Mouse (Mus musculus) CH12.LX (cell line): ENCODE data around the gene Hras. TPM values are rescaled to one million over a fixed set of nuclear protein-coding genes. Genes with fewer than 3 reads are reported as not detected.

Experiments used
- DNase-seq: peaks from one replicate; pipeline ENCODE4 v3.0.0-alpha.2; 2013; ENCODE audit errors: extremely low read depth
- H3K27ac ChIP-seq: 2 replicates; pipeline ENCODE4 v1.5.1; 2012; ENCODE audit warnings: low read depth, mild to moderate bottlenecking, control low read depth, moderate library complexity; ENCODE audit not compliant: insufficient read depth
- H3K27me3 ChIP-seq: replicated peaks from 2 replicates; pipeline ENCODE3; 2012; ENCODE audit warnings: inconsistent platforms
- H3K36me3 ChIP-seq, 2 experiments: replicated peaks in 1 of 2; 2 replicates each; pipeline versions ENCODE3 to v1.6.1; 2012; ENCODE audit warnings: inconsistent platforms in 1 of 2, low read length in 1 of 2, mild to moderate bottlenecking in 1 of 2, mixed read lengths in 1 of 2, moderate library complexity in 1 of 2; ENCODE audit not compliant: control insufficient read depth in 1 of 2, insufficient read depth in 1 of 2
- H3K4me1 ChIP-seq, 2 experiments: 2 replicates each; pipeline ENCODE4 v1.6.1; 2012; ENCODE audit warnings: inconsistent platforms in 1 of 2, moderate library complexity in 1 of 2; ENCODE audit not compliant: insufficient read depth in 2 of 2, control insufficient read depth in 1 of 2
- H3K4me2 ChIP-seq: 2 replicates; pipeline ENCODE4 v1.6.1; 2012; ENCODE audit warnings: low read depth, mild to moderate bottlenecking, control low read depth; ENCODE audit not compliant: poor library complexity, insufficient read depth, severe bottlenecking
- H3K4me3 ChIP-seq, 3 experiments: fragments of 150-350 bp in 1 of 3; sonication (generic) in 1 of 3; replicated peaks in 1 of 3; 2 replicates each; pipeline versions ENCODE3 to v1.5.1; 2011 to 2012; ENCODE audit warnings: low read depth in 2 of 3, low read length in 2 of 3, mild to moderate bottlenecking in 2 of 3, moderate library complexity in 2 of 3, control low read depth in 1 of 3, improper control_type of control experiment in 1 of 3, inconsistent platforms in 1 of 3, mixed read lengths in 1 of 3; ENCODE audit not compliant: poor library complexity in 1 of 3
- H3K79me2 ChIP-seq: replicated peaks from 2 replicates; pipeline ENCODE4 v1.6.1; 2012; ENCODE audit warnings: mild to moderate bottlenecking, moderate library complexity; ENCODE audit not compliant: control insufficient read depth, poor library complexity, insufficient read depth, severe bottlenecking; ENCODE audit errors: extremely low read depth
- H3K9ac ChIP-seq: 2 replicates; pipeline ENCODE4 v1.6.1; 2012; ENCODE audit warnings: low read depth, mild to moderate bottlenecking, control low read depth, moderate library complexity; ENCODE audit not compliant: insufficient read depth
- H3K9me3 ChIP-seq: replicated peaks from 2 replicates; pipeline ENCODE3; 2012; ENCODE audit warnings: low read length, inconsistent platforms, mixed read lengths
- BHLHE40 ChIP-seq: IDR thresholded peaks from 2 replicates; pipeline ENCODE4 v1.6.1; 2011; ENCODE audit warnings: mild to moderate bottlenecking, low read depth, low read length, improper control_type of control experiment
- CHD1 ChIP-seq: IDR thresholded peaks from 2 replicates; pipeline ENCODE4 v1.6.1; 2012; ENCODE audit warnings: low read depth, low read length, improper control_type of control experiment, inconsistent platforms
- CHD2 ChIP-seq: IDR thresholded peaks from 2 replicates; pipeline ENCODE4 v1.6.1; 2011; ENCODE audit warnings: low read length, improper control_type of control experiment
- E2F4 ChIP-seq: IDR thresholded peaks from 2 replicates; pipeline ENCODE4 v1.6.1; 2011; ENCODE audit warnings: low read depth, low read length, improper control_type of control experiment; ENCODE audit not compliant: insufficient replicate concordance
- EP300 ChIP-seq: IDR thresholded peaks from 2 replicates; pipeline ENCODE4 v1.6.1; 2011; ENCODE audit warnings: low read length, improper control_type of control experiment
- GABPA ChIP-seq: IDR thresholded peaks from 2 replicates; pipeline ENCODE4 v1.6.1; 2012; ENCODE audit warnings: low read depth, low read length, improper control_type of control experiment, inconsistent platforms; ENCODE audit not compliant: insufficient replicate concordance
- JUN ChIP-seq: IDR thresholded peaks from 2 replicates; pipeline ENCODE4 v1.6.1; 2011; ENCODE audit warnings: low read depth, mild to moderate bottlenecking, low read length, improper control_type of control experiment, moderate library complexity; ENCODE audit not compliant: insufficient read depth
- KAT2A ChIP-seq: IDR thresholded peaks from 2 replicates; pipeline ENCODE4 v1.6.1; 2012; ENCODE audit warnings: low read length, improper control_type of control experiment, inconsistent platforms; ENCODE audit not compliant: insufficient replicate concordance
- MAFK ChIP-seq: IDR thresholded peaks from 2 replicates; pipeline ENCODE4 v1.6.1; 2011; ENCODE audit warnings: low read length, improper control_type of control experiment; ENCODE audit not compliant: insufficient replicate concordance
- MAZ ChIP-seq: IDR thresholded peaks from 2 replicates; pipeline ENCODE4 v1.6.1; 2012; ENCODE audit warnings: low read depth, mild to moderate bottlenecking, inconsistent platforms, low read length, improper control_type of control experiment, moderate library complexity
- MEF2A ChIP-seq: IDR thresholded peaks from 2 replicates; pipeline ENCODE4 v1.6.1; 2014; ENCODE audit warnings: low read depth, mild to moderate bottlenecking, inconsistent platforms, low read length, improper control_type of control experiment, borderline replicate concordance
- NRF1 ChIP-seq: IDR thresholded peaks from 2 replicates; pipeline ENCODE4 v1.6.1; 2014; ENCODE audit warnings: low read depth, mild to moderate bottlenecking, inconsistent platforms, low read length, improper control_type of control experiment, moderate library complexity
- PAX5 ChIP-seq: IDR thresholded peaks from 2 replicates; pipeline ENCODE4 v1.6.1; 2012; ENCODE audit warnings: low read length, inconsistent platforms, mixed read lengths
- POLR2A ChIP-seq: IDR thresholded peaks from 2 replicates; pipeline ENCODE4 v1.6.1; 2011; ENCODE audit warnings: low read depth, mild to moderate bottlenecking, improper control_type of control experiment, low read length
- RAD21 ChIP-seq: IDR thresholded peaks from 2 replicates; pipeline ENCODE4 v1.6.1; 2011; ENCODE audit warnings: low read depth, mild to moderate bottlenecking, low read length, improper control_type of control experiment, moderate library complexity
- SIN3A ChIP-seq: IDR thresholded peaks from 2 replicates; pipeline ENCODE4 v1.6.1; 2012; ENCODE audit warnings: low read length, improper control_type of control experiment, inconsistent platforms
- SMC3 ChIP-seq: IDR thresholded peaks from 2 replicates; pipeline ENCODE4 v1.6.1; 2011; ENCODE audit warnings: low read depth, low read length, improper control_type of control experiment
- TBP ChIP-seq: conservative IDR thresholded peaks from 2 replicates; pipeline ENCODE4 v1.6.1; 2011; ENCODE audit warnings: low read depth, low read length, improper control_type of control experiment
- UBTF ChIP-seq: IDR thresholded peaks from 2 replicates; pipeline ENCODE4 v1.6.1; 2012; ENCODE audit warnings: low read depth, mild to moderate bottlenecking, inconsistent platforms, low read length, improper control_type of control experiment, moderate library complexity
- USF1 ChIP-seq: IDR thresholded peaks from 2 replicates; pipeline ENCODE4 v1.6.1; 2014; ENCODE audit warnings: low read depth, mild to moderate bottlenecking, inconsistent platforms, low read length, improper control_type of control experiment
- ZC3H11A ChIP-seq: IDR thresholded peaks from 2 replicates; pipeline ENCODE4 v1.6.1; 2012; ENCODE audit warnings: low read depth, mild to moderate bottlenecking, inconsistent platforms, low read length, improper control_type of control experiment
- ZNF384 ChIP-seq: IDR thresholded peaks from 2 replicates; pipeline ENCODE4 v1.6.1; 2012; ENCODE audit warnings: low read depth, low read length, improper control_type of control experiment, inconsistent platforms
- dilution Hi-C: fragments of 300-500 bp; cut with MboI; formaldehyde crosslinking; loops from 2 replicates; pipeline ENCODE4 v1.14.3; 2020; ENCODE audit warnings: low sequenced_read_pairs; ENCODE audit not compliant: extremely low pct_unique_long_range_greater_than_20kb, extremely low pct_ligation_motif_present
- in situ Hi-C: fragments of 300-500 bp; cut with MboI; formaldehyde crosslinking; loops from 3 replicates; pipeline ENCODE4 v1.14.3; 2019; ENCODE audit warnings: low sequenced_read_pairs, low pct_ligation_motif_present, low pct_unique_long_range_greater_than_20kb, mixed read lengths
- polyA plus RNA-seq: library from polyadenylated mRNA; unstranded; fragments of >175 nt; gene quantifications from 2 replicates; pipeline ENCODE4 v1.2.1, GENCODE M21; 2012; ENCODE audit warnings: low read depth; ENCODE audit not compliant: insufficient read length
- total RNA-seq, 2 experiments: library from RNA; depleted of rRNA; stranded (reverse); fragments of 300-350 nt in 1 of 2; fragments of >200 nt in 1 of 2; gene quantifications; 2 replicates each; pipeline ENCODE4 v1.2.3; 2012 to 2014

The Hras gene
- total and polyA plus RNA-seq, 3 experiments, result 43.6 to 82.0 (median 71.3) TPM

DNA sequence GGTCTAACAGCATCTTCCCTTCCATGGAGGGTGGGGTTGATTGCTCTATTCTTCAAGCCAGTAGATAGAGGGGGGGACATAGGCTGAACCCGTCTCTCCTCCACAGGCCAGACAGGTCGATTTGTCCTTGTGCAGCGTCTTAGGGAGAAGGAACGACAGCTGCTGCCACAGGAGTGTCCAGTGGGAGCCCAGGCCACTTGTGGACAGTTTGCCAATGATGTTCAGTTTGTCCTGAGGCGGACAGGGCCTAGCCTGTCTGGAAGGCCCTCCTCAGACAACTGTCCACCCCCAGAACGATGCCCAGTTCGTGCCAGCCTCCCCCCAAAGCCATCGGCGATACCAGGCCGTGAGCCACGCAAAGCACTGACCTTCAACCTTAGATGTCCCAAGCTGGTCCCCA lies 23.1 kb upstream of the Hras start:
- Histone ChIP-seq H3K9ac (no peak overlapping the region), H3K27me3 (peaks cover 20% of the 10 kb centered on the region), H3K9me3 (no peaks in the 10 kb centered on the region), H3K4me1 (peaks cover 14 to 46% of the 10 kb centered on the region in 2 experiments), H3K79me2 (no peaks in the 10 kb centered on the region), H3K4me2 (no peak overlapping the region), H3K36me3 (peaks cover 0 to 28% of the 10 kb centered on the region in 2 experiments), H3K4me3 (peak overlapping the region in 1 of 3 experiments; percentile 10), H3K27ac (no peak overlapping the region)
- in situ Hi-C loops, result no loop called here
- dilution Hi-C loops, result no loop called here
- DNase-seq, result no peak
- TF ChIP-seq TBP (no peak), MAZ (no peak), ZNF384 (no peak), PAX5 (no peak), USF1 (no peak), SMC3 (no peak), BHLHE40 (no peak), EP300 (no peak), MEF2A (no peak)

GRCm38 (mm10) chr7:141215880-141216733 lies 22.3 kb upstream of the Hras start:
- Histone ChIP-seq H3K4me2 (peak overlapping the region; percentile 53), H3K9ac (peak overlapping the region; percentile 49), H3K36me3 (peaks cover 0 to 28% of the 10 kb centered on the region in 2 experiments), H3K4me1 (peaks cover 11 to 38% of the 10 kb centered on the region in 2 experiments), H3K4me3 (peak overlapping the region; percentile 50 to 74 (median 65)), H3K9me3 (no peaks in the 10 kb centered on the region), H3K27ac (no peak overlapping the region; the same call in 1 of the 2 replicates), H3K79me2 (no peaks in the 10 kb centered on the region), H3K27me3 (peaks cover 28% of the 10 kb centered on the region)
- dilution Hi-C loops, result no loop called here
- in situ Hi-C loops, result no loop called here
- DNase-seq, result peak; percentile 78
- no peak for TF ChIP-seq CHD1
- TF ChIP-seq MAFK, result no peak
- TF ChIP-seq MAZ, result no peak; the same call in 1 of the 2 replicates
- no peak for TF ChIP-seq GABPA
- no peak for TF ChIP-seq UBTF
- no peak for TF ChIP-seq CHD2
- TF ChIP-seq JUN, result no peak
- TF ChIP-seq ZC3H11A, result no peak
- TF ChIP-seq PAX5, result no peak
- 0 out of 2 replicates have a peak, but pooled peaks have one; percentile 7 for TF ChIP-seq MEF2A
- no peak for TF ChIP-seq E2F4
- TF ChIP-seq EP300, result no peak
- peak; percentile 66; the same call in 1 of the 2 replicates for TF ChIP-seq SIN3A
- TF ChIP-seq KAT2A, result no peak
- peak; percentile 63; the same call in 1 of the 2 replicates for TF ChIP-seq POLR2A
- TF ChIP-seq USF1, result no peak
- TF ChIP-seq RAD21, result no peak
- no peak for TF ChIP-seq ZNF384
- no peak for TF ChIP-seq SMC3
- TF ChIP-seq NRF1, result no peak
